Mouse (Mus musculus) C2C12 (cell line): ENCODE results near the gene G0s2. TPM values are rescaled to one million over a fixed set of nuclear protein-coding genes. Genes with fewer than 3 reads are reported as not detected.

ENCODE experiments used
- H3K27me3 ChIP-seq: one replicate; pipeline ENCODE4 v1.6.1; 2011; ENCODE audit not compliant: control insufficient read depth, insufficient read depth, insufficient read length
- H3K36me3 ChIP-seq: one replicate; pipeline ENCODE4 v1.6.1; 2011; ENCODE audit not compliant: control insufficient read depth, insufficient read depth
- H3K4me3 ChIP-seq: one replicate; pipeline ENCODE4 v1.5.1; 2011; ENCODE audit warnings: mild to moderate bottlenecking, control low read depth; ENCODE audit not compliant: poor library complexity, insufficient read depth, severe bottlenecking
- H3K79me2 ChIP-seq: one replicate; pipeline ENCODE4 v1.6.1; 2011; ENCODE audit not compliant: control insufficient read depth, insufficient read depth
- H3K79me3 ChIP-seq: one replicate; pipeline ENCODE4 v1.6.1; 2011; ENCODE audit warnings: low read depth, control low read depth
- H3ac ChIP-seq: one replicate; pipeline ENCODE3; 2011; ENCODE audit warnings: low read depth; ENCODE audit not compliant: control insufficient read depth, insufficient read length
- CEBPB ChIP-seq: IDR thresholded peaks from one replicate; pipeline ENCODE4 v1.6.1; 2011; ENCODE audit warnings: low read depth, mild to moderate bottlenecking, control low read depth, moderate library complexity
- CTCF ChIP-seq: IDR thresholded peaks from one replicate; pipeline ENCODE4 v1.5.1; 2011; ENCODE audit not compliant: control insufficient read depth, insufficient read depth, insufficient read length
- FOSL1 ChIP-seq: IDR thresholded peaks from one replicate; pipeline ENCODE4 v1.8.0; 2011; ENCODE audit warnings: mild to moderate bottlenecking, low read length; ENCODE audit not compliant: poor library complexity, insufficient read depth, severe bottlenecking
- MAX ChIP-seq: IDR thresholded peaks from one replicate; pipeline ENCODE4 v1.6.1; 2011; ENCODE audit warnings: mild to moderate bottlenecking, control low read depth
- MYOD1 ChIP-seq: IDR thresholded peaks from one replicate; pipeline ENCODE4 v1.6.1; 2011; ENCODE audit warnings: low read depth; ENCODE audit not compliant: control insufficient read depth, insufficient read length
- MYOG ChIP-seq: IDR thresholded peaks from one replicate; pipeline ENCODE4 v1.6.1; 2011; ENCODE audit not compliant: control insufficient read depth, insufficient read length; ENCODE audit errors: extremely low read depth
- USF1 ChIP-seq: IDR thresholded peaks from one replicate; pipeline ENCODE4 v1.6.1; 2011; ENCODE audit warnings: low read depth, mild to moderate bottlenecking, control low read depth, moderate library complexity
- polyA plus RNA-seq: library from polyadenylated mRNA; unstranded; fragments of >200 nt; fragmentation: generic; extraction: Trizol; gene quantifications from one replicate; pipeline ENCODE4 v1.2.1, GENCODE M21; 2012; ENCODE audit warnings: missing spikeins

The G0s2 gene
- polyA plus RNA-seq, 1 experiment: 66.1 TPM

DNA sequence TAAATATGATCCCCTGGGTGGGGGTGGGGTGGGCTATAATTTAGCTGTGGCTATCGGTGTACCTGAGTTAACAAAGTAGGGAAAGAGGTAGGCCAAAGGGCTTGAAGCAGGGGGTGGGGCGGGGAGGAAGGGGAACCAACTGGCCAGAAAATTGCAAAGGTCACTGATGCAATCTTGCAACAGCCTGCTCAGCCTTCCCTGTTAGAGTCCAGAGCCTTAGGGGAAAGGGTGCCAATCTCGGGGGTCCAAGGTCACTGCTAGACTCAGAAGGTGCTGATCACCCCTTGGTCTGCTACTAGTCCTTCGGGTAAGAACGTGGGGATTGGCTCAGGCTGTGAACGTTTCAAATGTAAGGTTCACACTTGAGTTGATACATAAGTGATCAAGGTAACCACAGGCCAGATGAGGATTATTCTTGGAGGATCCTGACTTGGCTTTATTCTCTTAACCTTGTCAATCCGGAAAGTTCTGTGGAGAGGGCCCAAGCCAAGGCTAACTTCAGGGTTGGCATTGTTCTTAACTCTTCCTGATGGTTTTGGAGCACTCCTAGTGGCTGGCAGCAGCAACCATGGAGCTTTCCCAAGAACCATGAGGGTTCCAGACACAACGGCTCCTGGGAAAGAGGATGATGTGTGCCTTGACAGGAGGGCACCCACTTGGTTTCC is 1.5 kb upstream of the G0s2 start:
- Histone ChIP-seq H3K27me3 (no peaks in the 10 kb centered on the region), H3K4me3 (no peak overlapping the region), H3K79me2 (no peaks in the 10 kb centered on the region), H3ac (no peak overlapping the region), H3K36me3 (no peaks in the 10 kb centered on the region), H3K79me3 (no peaks in the 10 kb centered on the region)
- TF ChIP-seq MYOG (no peak), FOSL1 (no peak), MYOD1 (no peak), CEBPB (no peak), CTCF (no peak), MAX (no peak), USF1 (no peak)

- H3K36me3 ChIP-seq: no peaks in the 10 kb centered on the region
Measured at GRCm38 (mm10) chr1:193272137-193272915, 691 bp downstream of the G0s2 start.

DNA sequence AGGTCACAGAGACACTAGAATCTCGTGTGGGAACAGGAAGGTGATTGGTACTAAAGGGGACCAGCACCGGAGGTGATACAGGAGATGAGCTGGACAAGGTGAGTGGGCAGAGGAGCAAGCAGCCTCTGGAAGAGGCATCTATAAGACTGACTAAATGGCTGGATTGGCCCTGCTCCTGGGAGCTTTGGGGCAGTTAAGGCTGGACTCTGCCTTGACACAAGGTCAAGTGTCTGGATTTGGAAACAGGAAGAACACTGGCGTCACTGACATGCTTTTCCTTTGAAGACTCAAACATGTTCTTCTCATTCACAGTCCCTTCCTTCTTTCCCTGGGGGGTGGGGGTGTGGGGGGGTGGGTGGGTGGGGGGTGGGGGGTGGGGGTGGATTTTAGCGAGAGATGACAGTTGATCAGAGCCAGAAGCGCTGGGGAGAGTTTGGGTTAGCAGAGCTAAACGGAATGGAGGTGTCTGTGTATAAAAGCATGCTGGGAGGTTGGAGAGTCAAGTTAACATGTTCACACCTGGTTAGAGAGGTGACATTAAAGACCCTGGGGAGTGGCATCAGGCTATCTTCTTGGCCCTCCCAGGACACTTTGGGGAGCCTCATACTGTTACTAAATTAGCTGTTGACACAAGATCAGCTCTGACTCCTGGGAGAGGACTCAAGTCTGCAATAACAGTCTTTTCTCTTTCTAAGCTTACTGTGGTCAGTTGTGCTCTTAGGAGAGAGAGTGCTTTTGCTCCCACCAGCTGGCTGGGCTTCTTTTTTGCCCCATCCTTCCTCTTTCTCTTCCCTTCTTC is 1.9 kb downstream of the G0s2 start:
- Histone ChIP-seq H3ac (no peak overlapping the region), H3K4me3 (no peak overlapping the region), H3K36me3 (no peaks in the 10 kb centered on the region), H3K27me3 (no peaks in the 10 kb centered on the region), H3K79me3 (no peaks in the 10 kb centered on the region), H3K79me2 (no peaks in the 10 kb centered on the region)
- TF ChIP-seq CEBPB (no peak), MAX (no peak), USF1 (no peak), MYOD1 (no peak), CTCF (no peak), MYOG (no peak), FOSL1 (no peak)

More at GRCm38 (mm10) chr1:193272137-193272915, 691 bp downstream of the G0s2 start:
- peak overlapping the region; percentile 81 for H3ac ChIP-seq
- H3K4me3 ChIP-seq: peak overlapping the region; percentile 30
- H3K27me3 ChIP-seq: no peaks in the 10 kb centered on the region
- H3K79me3 ChIP-seq: no peaks in the 10 kb centered on the region
- H3K79me2 ChIP-seq: no peaks in the 10 kb centered on the region
- TF ChIP-seq FOSL1: no peak
- TF ChIP-seq MYOG: no peak
- TF ChIP-seq MAX: no peak
- no peak for TF ChIP-seq CEBPB
- no peak for TF ChIP-seq USF1
- no peak for TF ChIP-seq MYOD1
- no peak for TF ChIP-seq CTCF

DNA sequence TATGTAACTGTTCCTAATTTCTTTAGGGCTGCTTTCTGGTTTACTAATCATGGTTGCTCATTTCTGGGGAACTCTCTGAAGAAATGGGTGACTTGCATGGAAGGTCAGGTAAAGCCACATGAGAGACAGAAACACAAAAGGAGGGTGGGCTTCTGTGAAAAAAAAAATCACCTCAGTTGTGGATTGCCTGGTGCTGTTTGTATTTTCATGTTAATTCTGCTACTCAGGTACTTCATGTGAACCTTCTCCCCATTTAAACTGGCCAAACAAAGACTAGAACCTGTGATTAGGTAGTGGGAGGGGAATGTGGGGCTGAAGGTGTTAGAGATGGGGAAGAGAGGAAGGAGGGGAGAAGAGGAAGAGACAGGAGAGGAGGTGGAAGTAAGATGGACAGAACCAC is 7.3 kb downstream of the G0s2 start:
- H3K4me3 ChIP-seq: no peak overlapping the region
- no peaks in the 10 kb centered on the region for H3K27me3 ChIP-seq
- H3ac ChIP-seq: no peak overlapping the region
- no peak for TF ChIP-seq USF1
- no peak for TF ChIP-seq MAX
- no peak for TF ChIP-seq CEBPB
- no peak for TF ChIP-seq FOSL1
- TF ChIP-seq MYOG: no peak
- no peak for TF ChIP-seq CTCF
- TF ChIP-seq MYOD1: no peak
- H3K79me2 ChIP-seq: no peaks in the 10 kb centered on the region
- H3K36me3 ChIP-seq: no peaks in the 10 kb centered on the region
- no peaks in the 10 kb centered on the region for H3K79me3 ChIP-seq

DNA sequence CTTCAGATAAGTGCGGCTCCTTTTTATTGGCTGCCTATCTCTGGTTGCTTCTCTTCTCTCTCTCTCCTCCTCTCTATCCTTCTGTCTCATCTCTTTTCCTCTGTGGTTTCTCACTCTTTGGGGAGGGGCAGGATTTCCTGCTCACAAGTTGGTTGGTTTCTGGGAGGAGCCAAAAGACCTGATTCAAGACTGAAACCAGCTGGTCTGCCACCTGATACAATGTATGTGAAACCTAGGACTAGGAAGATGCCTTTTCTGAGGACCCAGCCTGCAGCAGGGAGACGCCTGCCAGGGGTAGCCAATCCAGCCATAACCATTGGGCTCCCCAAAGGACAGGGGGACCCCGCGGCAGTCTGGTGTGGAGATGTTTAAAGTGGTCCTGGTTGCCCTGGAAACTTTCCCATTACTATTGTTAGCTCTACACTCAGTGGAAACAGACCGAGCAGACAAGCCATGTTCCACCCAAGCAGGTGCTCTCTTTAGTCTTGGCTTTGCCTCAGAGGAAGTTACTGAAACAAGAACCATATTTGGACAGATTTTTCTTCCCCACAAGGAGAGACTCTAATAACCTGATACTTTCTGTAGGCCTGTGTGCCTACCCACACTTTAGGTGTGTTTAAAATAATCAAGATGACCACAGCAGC is 8.9 kb downstream of the G0s2 start, which contains the start of gene Hsd11b1:
Gene Hsd11b1, minus strand, starts transcription at position 121 of the 644 bp plus-strand sequence.
- no peaks in the 10 kb centered on the region for H3K79me3 ChIP-seq
- no peak within 1 kb of the TSS for H3K4me3 ChIP-seq
- TF ChIP-seq FOSL1 (no peak), CEBPB (no peak), CTCF (no peak), MAX (no peak), USF1 (no peak), MYOD1 (no peak), MYOG (no peak)
- no peaks in the 10 kb centered on the region for H3K79me2 ChIP-seq
- no peak within 1 kb of the TSS for H3ac ChIP-seq
- no peaks in the 10 kb centered on the region for H3K27me3 ChIP-seq
- H3K36me3 ChIP-seq: no peaks in the 10 kb centered on the region
